Mouse (Mus musculus) kidney, postnatal 25 days (tissue): ENCODE measurements at regions not wholly inside any gene's neighbourhood (a gene's known extent, or its start where the extent isn't known, plus 50 kb on each side); places are given as distances from the start of the nearest gene placed in this dataset.

Experiments used
- DNase-seq, 2 experiments: peaks; one replicate each; pipeline ENCODE4 v3.0.0; 2021; ENCODE audit warnings: mixed read lengths in 2 of 2

DNA sequence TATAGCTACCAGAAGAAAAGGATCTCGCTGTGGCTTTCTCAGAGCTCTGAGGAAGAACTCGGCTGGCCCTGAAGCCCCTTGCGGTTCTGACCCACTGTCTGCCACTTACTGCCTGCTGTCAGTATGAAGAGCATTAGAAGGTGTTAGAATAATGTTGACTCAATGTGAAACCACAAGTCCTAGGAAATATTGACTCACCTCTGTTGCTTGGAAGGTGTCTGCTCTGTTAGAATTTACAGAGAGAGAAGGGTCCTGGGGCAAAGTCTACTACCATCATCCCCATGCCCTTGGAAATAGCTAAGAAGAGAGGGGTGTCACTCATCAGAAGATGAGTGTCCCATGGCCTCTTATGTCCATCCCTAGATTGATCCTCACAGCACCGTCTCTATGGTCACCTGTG is 197.9 kb downstream of the Hlx start:
- no peak for DNase-seq

DNA sequence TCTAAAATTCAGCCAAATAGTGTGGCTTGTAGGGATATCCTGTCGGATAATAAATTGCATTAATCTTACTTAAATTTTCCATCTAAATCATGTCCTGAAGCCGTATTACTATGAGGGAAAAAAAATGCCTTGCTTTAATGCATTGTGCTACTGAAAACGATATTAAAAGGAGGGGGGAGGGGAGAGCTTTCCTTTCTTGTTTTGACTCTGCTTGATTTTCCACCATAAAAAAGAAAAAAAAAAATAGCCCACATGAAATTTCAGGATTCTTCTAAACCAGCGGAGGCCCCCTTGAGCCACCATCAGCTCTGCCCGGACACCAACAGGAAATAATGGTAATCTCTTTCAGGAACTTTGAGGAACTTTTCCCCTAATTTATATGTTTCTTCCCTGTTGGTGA is 198.5 kb downstream of the Hlx start:
- no peak for DNase-seq

DNA sequence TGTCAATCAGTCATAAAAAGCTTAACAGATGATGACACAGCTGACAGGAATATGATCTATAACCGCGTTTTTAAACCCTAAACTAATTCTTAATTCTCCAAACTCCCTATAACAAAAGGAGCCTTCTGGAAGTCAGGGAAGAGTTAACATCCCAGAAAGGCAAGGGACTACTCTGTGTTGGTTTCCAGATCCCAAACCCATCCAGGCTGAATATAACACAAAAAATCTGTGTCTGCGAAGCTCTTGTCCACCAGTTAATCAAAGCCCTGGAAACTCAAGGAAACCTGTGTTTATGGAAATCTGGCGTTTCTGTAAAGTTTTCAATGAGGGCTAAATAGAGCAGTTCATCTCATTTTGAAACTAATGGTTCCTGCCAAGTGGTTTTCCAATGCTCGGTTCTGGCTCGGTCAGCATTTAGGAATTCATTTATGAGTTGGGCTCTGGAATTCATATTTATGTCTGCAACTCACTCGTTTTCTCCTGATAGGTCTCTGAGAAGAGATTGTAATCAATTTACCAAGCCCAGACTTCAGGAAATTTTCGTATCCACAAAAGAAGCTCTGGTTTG is 199.8 kb downstream of the Hlx start:
- DNase-seq = no peak

DNA sequence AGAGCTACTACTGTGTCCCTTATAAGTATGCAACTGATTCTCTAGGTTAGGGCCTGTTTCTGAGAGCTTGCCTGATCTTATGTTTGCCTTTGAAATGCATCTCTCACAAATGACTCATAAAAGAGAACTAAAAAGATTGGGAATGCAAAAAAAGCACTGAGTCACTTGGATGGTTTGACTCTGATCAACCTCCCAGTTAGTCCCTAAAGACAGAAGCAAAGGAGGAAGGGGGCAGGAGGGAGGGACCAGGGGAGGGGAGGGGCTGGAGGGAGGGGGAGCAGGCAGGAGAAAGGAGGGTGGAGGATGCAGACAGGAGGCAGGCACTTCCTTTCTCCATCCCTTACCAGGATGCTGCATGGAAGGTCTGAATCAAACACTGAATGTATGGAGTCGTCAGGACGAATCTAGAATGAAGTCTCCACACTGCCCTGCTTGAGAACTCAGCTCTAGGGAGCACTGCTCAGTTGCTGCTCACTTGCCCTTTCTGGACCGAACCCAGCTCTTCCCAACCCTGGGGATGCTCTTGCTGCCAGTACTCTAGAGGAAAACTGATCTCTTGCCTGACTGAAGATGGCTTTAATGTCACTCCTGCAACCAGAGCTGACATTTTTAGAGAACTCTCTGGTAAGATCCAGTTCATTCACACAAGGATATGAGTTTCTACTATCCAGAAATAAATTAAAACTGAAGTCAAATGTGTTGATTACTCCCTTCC is 201.7 kb downstream of the Hlx start:
- DNase-seq = no peak

DNA sequence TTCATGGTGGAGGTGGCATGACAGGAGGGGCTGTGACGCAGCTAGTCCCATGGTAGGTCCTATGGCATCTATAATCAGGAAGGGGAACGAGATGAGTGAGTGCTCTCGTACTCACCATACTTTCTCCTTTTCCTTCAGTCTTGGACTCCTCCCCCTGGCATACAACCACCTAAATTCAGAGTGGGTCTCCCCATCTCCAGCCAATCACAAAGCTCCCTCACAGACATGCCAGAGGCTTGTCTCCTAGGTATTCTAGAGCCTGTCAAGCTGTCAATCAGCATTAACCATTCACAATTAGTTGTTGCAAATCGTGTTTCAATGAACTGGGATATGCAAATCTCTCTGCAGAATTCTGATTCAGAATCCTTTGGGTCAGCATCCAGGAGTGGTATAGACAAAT is 206.7 kb downstream of the Hlx start:
- DNase-seq = no peak

DNA sequence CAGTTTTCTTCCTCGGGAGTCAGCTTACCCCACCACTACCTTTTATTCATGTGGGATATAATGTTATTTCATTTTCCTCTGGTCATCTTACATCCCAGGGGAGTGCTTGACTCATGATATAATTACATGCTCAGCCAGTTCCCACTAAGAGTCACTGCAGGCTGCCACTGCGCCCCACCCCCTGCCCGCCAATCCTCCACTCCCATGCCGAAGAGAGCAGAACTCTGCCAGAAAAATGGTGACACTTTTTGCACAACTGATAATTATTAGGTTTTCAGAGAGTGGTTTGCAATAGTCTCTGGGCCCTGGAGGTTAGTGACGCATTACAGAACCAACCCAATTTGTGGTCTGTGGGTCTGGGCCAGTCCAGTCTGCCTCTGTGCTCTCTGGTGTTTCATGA is 212.9 kb downstream of the Hlx start:
- DNase-seq = peak in 1 of 2 experiments; percentile 41

DNA sequence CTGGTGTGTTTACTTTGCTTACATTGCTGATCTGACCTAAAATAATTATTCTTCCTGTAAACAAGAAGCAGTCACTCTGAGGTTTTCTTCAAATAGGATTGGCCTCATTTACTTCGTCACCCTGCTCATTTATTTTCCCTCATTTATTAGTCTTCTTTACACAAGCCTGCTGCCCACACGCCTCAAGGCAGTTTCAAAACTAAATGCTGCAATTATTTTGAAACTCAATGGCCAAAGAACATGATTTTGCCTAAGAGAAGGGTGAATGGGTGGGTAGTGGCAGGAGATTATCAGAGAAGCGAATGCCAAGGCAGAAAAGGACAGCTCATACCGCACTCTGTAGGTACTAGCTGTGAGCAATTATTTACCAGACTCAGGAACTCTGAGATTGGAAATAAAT is 227.8 kb downstream of the Hlx start:
- no peak for DNase-seq

DNA sequence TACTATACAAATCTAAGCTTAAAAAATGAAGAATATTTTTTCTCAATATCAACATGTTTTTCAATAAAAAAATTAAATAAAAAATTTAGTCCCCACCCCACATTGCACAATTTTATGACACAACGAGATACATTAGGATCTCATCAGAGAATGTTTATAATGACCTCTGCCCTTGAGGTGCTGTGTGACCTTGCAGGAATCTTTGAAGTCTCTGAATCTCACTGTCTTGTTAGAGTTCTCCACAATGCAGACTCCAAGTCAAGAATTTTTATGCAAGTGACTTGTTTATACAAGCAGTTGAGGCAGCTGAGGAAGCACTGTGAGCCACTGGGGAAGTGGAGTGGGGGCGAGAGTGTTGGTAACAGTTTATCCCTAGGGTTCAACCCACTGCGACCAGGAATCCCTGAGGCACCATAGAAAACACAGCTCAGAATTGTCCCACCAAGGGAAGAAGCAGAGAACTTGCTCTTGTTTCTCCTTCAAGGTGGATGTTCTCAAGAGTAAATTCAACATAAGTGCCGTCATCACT is 228.5 kb downstream of the Hlx start:
- no peak for DNase-seq

DNA sequence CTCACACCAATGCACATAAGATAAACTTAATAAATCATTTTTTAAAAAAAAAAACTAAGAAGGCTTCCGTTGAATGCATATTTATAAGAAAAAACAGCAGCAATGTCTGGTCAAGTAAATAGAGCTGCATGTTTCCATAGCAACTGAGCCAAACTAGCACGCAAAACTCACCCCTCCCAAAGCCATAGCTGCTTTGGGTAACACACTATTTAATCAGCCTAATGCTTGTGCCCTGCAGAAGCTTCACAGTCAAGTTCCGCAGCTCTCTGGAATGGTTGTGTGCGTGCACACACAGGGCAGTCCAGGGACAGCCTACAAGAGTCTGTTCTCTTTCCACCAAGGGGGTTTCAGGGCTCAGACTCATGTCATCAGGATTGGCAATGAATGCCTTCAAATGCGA is 231.7 kb downstream of the Hlx start:
- DNase-seq = no peak

DNA sequence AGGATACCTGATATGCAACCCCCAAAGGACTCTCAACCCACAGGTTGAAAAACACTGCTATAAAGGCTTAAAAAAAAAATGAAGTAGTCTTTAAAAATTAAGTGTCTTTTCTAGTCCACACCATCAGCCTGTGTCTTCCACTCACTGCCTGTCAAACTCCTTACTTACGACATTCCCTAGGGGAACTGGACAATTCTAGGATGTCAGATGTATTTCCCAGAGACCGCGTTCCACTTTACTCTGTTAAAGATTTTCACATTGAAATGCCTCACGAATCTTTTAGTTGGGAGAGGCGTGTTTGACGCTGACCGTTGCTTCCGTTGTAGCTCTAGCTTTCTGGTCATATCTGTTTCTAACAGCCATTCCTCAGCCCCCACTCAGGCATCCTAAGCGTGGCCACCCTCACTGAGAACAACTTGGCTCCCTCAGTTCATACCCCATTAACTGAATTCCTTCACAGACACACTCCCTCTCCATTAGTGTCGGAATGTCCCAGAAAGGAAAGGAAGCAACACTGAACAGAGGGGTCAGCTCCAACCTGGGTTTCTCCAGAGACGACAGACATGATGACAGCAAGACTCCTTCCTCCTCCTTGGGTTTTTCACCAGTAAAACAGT is 233.4 kb downstream of the Hlx start:
- no peak for DNase-seq

DNA sequence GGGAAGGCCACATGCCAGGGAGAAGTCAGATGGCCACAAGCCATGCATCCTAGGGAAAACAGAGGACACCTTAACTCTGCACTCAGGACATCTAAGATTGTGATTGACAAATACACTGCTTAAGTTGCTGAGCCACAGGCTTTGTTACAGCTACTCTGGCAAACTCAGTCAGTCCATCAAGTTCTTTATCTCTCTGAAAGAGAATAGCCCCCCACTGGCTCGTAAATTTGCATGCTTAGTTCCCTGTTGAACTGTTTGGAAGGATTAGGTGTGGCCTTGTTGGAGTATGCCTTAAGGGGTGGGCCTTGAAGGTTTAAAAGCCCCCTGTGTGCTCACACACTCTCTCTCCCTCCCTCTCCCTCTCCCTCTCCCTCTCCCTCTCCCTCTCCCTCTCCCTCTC is 235.4 kb downstream of the Hlx start:
- DNase-seq = no peak

DNA sequence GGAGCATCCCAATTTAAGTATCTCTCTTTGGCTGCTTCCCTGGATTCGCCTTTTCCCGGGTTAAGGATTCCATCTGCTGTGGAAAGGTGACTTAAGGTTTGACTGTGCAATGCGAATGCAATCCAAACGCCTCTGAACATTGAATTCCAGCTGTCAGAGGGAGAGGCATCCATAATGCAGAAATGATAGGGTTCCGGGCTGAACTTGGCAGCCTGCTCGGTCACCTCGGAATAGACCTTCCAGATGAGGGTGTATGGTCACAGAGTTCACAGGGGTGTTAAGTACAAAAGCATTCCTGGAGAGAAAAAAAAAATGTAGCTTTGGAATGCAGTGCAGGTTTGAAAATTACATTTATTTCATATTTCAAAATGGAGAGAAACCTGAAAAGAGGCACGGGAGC is 238.6 kb downstream of the Hlx start:
- DNase-seq = no peak

DNA sequence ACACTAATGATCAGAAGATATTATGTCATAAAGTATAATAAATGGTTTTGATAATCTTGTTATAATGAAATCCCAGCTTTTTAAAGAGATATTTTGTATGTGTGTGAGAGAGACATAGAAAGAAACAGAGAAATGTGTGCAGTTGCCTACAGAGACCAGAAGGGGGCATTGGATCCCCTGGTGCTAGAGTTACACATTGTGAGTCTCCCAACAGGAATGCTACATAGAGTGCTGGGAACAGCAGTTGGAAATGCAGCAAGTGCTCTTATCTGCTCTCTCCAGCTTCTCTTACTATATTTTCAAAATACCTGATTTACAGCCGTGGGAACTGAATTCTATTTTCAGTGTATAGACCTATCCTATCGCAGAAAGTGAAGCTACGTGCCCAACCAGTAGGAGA is 240.3 kb downstream of the Hlx start:
- DNase-seq = no peak

DNA sequence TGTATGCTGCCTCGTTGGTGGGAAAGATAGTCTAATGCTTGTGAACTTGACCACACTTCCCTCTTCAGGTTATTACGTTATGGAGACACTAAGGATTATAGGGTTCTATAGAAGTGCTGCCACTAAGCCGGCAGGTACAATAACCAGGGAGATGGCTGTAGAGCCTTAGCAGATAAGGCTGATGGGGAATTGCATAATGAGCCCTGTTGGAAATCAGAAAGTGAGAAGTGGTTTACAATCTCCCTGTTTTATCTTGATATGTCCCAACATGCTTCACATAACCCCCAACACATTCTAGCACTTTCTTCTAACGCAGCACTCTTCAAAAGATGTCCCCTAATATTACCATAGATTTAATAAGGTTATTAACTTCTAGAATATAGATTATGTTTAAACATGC is 241.2 kb downstream of the Hlx start:
- DNase-seq = no peak

DNA sequence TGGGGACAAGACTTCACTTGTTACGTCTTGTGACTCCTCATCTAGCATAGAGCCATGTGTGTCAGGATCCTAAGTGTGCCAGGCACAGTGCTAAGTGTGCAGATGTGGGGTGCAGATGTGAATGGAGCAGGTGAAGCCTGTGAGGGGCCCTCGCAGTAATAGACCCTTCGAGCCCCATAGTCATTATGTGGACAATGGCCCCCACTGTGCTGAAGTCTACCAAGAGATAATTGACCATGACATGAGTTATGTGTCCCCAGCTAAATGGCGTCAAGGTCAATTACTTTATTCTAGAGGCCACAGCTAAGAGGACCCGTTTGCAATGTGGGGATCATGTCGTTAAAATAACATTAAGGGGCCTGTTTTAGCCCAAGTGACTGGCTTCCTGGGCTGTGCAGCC is 245.0 kb downstream of the Hlx start:
- DNase-seq = no peak

DNA sequence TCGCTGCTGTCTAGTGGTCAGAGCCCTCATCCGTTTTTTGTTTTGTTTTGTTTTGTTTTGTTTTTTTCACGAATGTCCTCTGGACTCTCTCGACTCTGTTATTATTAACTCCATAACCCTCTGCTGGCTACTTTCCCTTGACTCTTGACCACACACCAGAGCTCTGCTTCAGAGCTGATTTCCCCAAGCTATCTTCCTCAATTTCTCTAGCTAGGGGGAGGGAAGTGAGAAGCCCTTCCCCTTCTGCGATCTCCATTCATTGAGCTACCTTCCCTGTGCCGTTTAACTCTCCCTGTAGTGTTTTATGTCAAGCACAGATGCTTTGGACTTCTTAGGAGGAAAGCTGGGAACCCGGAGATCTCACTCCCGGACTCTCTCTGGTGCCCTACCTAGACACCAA is 247.6 kb downstream of the Hlx start:
- DNase-seq = no peak

DNA sequence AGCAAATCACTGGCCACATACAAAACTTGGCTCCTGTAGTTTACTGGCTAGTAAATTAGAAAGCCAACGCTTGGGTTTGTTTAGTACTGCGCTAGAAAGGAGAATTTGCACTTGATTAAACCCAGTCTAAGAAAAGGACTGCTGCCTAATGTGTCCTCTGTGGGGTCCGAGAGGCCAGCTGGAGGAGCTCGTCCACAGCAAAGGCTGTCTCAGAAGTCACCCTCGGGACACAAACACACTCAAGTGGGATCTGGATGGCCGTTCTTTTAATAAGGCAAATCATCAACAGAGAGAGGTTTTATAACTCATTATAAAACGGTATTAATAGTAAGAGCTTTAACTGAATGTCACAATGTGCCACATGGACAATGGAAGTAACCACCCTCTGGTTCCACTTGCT is 249.0 kb downstream of the Hlx start:
- no peak for DNase-seq

DNA sequence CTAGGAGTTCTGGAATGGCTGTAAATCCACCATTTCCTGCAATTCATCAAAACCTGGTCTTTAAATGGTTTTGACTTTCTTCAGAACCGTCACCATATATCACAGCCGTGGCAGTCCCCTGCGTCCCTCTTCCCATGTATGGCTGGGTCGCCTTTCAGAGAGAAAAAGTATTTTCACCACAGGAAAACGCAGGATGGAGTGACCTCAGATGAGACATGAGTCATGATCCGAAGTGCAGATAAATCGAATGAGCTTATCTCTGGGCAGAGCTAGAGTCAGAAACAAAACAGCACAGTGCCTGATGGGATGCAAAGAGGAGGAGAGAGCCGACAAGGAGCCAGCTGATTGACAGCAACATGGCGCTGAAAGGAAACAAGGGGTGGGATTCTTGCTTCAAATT is 250.4 kb downstream of the Hlx start:
- DNase-seq = no peak

DNA sequence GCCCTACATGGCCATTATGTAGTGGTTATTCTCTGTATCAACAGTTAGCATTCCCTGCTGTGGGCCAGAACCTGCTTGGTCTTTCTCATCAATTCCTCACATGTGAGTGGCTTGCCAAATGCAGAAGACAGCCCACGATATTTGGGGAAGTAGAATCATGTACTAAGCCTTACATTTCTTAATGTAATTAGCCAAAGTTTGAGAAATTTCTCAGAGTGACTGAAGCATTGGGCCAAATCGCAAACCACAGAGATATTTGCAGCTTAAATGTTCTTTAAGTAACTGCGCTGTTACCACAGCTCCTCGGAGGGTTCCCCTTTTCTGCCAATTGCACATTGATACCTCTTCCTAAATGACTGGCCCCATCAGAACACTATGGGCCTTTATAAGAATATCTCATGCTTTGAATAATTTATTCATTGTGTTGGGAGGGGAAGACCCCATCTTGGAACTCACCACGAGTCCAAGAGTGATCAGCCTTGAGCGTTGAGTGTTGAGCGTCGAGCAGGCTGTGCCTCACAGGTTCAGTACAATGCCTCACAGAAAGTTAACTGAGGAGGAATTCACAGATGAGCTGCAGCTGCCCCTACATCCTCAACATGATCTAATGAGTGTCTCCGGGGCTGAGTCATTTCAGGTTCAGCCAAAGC is 251.7 kb downstream of the Hlx start:
- no peak for DNase-seq

DNA sequence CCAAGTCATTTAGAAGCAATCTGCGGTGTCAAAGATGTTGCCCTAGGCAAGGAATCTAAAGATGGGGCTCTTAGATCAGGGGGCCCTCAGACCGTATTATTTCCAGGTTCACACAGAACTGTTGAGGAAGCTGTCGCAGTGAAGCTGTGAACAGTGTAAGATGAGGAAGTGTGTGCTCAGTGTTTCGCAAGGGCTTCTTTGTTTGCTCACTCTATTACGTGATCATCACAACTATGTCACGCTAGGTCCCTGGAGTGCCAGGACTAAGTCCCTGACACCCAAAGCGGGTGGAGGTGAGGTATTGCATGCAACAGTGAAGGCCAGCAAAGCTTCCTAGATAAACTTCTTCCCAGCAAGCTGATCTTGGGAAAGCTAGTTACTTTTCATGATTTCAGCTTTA is 254.4 kb downstream of the Hlx start:
- DNase-seq = no peak

DNA sequence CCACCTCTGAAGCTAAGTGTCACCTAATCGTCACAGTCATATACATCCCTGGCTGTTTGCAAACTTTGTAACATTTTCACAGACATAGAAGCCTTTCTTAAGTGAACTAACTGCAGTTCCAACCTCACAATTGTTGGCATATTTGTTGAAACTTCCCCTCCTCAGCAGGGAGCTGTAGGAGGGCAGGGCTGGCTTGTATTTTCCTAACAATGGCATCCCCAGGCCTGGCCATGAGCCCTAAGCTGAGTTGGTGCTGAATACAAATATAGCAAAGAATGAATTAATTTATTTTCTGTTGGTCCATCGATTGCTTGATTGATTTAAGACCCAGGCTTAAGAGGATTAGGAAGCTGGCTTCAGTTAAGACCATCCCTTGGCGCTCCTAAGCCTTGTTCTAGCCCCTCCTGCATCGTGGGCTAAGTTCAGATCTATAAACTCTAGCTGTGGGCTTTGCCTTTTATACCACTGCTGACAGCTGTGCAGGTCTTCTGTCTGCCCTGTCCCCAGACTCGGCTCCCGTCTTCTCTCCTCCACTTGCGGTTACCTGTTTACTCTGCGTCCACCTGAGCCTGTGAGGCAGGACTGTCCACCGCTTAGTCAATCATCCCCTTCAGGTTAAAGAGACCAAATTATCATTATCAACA is 269.8 kb downstream of the Hlx start:
- DNase-seq = no peak

DNA sequence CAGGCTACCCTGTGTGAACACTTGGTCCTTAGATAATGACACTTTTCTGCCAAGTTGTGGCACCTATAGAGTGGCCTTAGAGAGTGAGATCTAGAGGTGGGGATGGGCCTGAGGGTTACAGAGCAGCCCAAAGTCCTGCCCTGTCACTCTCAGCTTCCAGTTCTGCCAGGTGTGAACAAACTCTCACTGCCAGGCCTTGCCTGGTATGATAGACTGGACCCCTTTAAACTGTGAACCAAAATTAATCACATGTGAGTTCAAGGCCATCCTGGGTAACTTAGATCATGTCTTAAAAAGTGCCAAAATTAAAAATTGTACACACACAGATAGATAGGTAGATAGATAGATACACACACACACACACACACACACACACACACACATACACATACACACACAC is 271.0 kb downstream of the Hlx start:
- no peak for DNase-seq

DNA sequence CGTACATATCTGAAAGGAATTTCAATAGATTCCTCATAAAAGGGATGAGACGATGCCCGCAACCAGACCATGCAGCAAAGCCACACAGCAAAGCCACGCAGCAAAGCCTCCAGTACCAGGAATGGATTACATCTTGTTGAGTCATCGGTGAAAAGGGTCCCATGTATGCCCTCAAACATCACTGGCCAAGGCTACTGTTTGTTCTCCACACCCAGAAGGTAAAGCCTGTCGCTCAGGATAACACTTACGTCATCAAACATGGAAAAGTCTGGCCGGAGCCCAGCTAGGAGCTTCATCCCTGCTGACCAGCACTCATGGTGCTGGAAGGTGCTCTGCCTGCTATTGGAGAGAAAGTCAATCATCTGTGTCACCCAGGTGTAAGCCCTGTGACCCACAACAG is 275.7 kb downstream of the Hlx start:
- no peak for DNase-seq

DNA sequence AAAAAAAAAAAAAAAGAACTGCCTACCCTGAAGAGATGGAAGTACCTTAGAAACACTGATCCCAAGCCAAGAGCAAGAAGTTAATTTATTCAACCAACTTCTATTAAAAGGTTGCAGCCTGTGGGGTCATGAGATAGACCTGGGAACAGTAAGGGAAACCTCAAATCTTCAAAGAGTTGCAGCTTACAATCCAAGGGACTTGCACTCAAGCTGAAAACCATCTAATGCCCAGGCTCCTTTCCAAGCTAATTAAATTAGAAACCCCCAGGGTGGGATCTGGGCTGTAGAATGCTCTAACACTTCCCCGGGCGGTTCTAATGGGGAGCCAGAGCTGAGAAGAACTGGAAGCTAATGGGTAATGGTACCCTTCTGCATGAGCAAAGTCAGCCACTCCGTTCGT is 278.0 kb downstream of the Hlx start:
- no peak for DNase-seq
